Mouse (Mus musculus) stomach, postnatal 0 days (tissue): ENCODE results near the gene Atxn2.

ENCODE experiments used
- CTCF ChIP-seq: IDR thresholded peaks from 2 replicates; pipeline ENCODE4 v1.5.1; 2016; ENCODE audit warnings: antibody characterized with exemption, low read depth, mild to moderate bottlenecking, moderate library complexity
- EP300 ChIP-seq: optimal IDR thresholded peaks from 2 replicates; pipeline ENCODE3; 2016; ENCODE audit warnings: antibody characterized with exemption

- TF ChIP-seq CTCF (no peak), EP300 (no peak)
These were observed 142.4 kb downstream of the Atxn2 start for GRCm38 (mm10) chr5:121853368-121854051.
